26 mouse cellular contexts compared by ENCODE assay signal in the genomic region with DNA sequence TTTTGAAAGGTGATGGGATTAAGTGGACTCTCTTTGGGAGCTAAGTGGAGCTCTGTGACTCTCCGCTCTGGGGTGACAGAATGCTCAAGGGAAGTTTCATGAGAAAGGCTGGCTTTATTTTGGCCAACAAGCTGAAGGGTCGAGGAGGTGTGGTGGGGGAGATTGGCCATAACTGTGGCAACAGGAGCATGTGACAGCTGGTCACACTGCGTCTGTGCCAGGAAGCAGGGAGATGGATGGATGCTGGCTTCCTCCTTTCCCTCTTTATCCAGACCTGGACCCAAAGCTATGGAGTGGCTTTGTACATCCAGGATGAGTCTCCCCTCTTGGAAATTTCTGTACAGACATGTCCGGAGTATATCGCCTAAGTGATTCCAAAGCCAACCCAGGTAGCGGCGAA. TPM values are rescaled to one million over a fixed set of nuclear protein-coding genes. Genes with fewer than 3 reads are reported as not detected.
"Had no signal": no experiment of that assay in that cellular context is flagged by ENCODE, and none has a peak within 500 bp of the region (broad histone marks: within the 10 kb centered on the region; RNA-seq: fewer than 3 reads in every experiment).

No protein-coding gene starts in this region.

- H3K27ac ChIP-seq: midbrain, embryonic 10.5 days; midbrain, embryonic 12.5 days; neural tube, embryonic 13.5 days; neural tube, embryonic 15.5 days had no signal

- H3K27me3 ChIP-seq: midbrain, embryonic 12.5 days; neural tube, embryonic 13.5 days; neural tube, embryonic 15.5 days had no signal

- H3K9ac ChIP-seq: lung, embryonic 14.5 days; midbrain, embryonic 12.5 days; neural tube, embryonic 13.5 days; neural tube, embryonic 15.5 days had no signal

- H3K36me3 ChIP-seq: midbrain, embryonic 10.5 days; midbrain, embryonic 12.5 days; neural tube, embryonic 13.5 days; neural tube, embryonic 15.5 days had no signal

- H3K4me3 ChIP-seq: midbrain, embryonic 10.5 days; midbrain, embryonic 12.5 days; myocyte; neural tube, embryonic 13.5 days; neural tube, embryonic 15.5 days had no signal

- DNase-seq: lung, embryonic 14.5 days; lung, postnatal 10 days; lung, postnatal 4 days; midbrain, embryonic 14.5 days; retina, postnatal 1 day; right cerebral cortex, adult 18-20 months; right cerebral cortex, postnatal 25 days; right cerebral cortex, postnatal 4 days; spleen, adult 18-20 months; thymus, adult 18-20 months; thymus, postnatal 14 days; thymus, postnatal 36 days had no signal

- H3K4me1 ChIP-seq: midbrain, embryonic 10.5 days; midbrain, embryonic 12.5 days; neural tube, embryonic 13.5 days; neural tube, embryonic 15.5 days had no signal

RNA-seq across cellular contexts. Expression of a gene that starts 13.0 kb away (rescaled TPM):
- total RNA-seq: megakaryocyte, adult 5-6 weeks; megakaryocyte-erythroid progenitor cell, adult 5-6 weeks had no signal
- polyA plus RNA-seq: myocyte had no signal

RNA-seq across cellular contexts. Expression of a gene that starts 40.5 kb away (rescaled TPM):
- total RNA-seq: megakaryocyte, adult 5-6 weeks; megakaryocyte-erythroid progenitor cell, adult 5-6 weeks had no signal
- polyA plus RNA-seq: lung, embryonic 14.5 days; lung, embryonic 16.5 days; midbrain, embryonic 10.5 days; midbrain, embryonic 12.5 days; midbrain, embryonic 14.5 days; midbrain, embryonic 16.5 days; myocyte; neural tube, embryonic 11.5 days; neural tube, embryonic 13.5 days; neural tube, embryonic 15.5 days; small intestine, adult 2 months; stomach, embryonic 14.5 days; stomach, embryonic 16.5 days; thymus, postnatal 0 days had no signal
